Mouse (Mus musculus) MEL (cell line): Measurements from ENCODE around the gene Vps26b. TPM values are rescaled to one million over a fixed set of nuclear protein-coding genes. Genes with fewer than 3 reads are reported as not detected.

ENCODE experiments used
- DNase-seq: peaks from one replicate; pipeline ENCODE4 v3.0.0; 2011; ENCODE audit warnings: low read depth, low spot score
- H3K27ac ChIP-seq: 2 replicates; pipeline ENCODE4 v1.5.1; 2012; ENCODE audit warnings: low read depth, mild to moderate bottlenecking, control low read depth, low read length, moderate library complexity; ENCODE audit not compliant: control insufficient read depth
- H3K27me3 ChIP-seq, 2 experiments: fragments of 150-350 bp in 1 of 2; sonication (generic) in 1 of 2; 2 replicates each; pipeline ENCODE4 v1.6.1; 2012; ENCODE audit warnings: low read length in 2 of 2, mild to moderate bottlenecking in 2 of 2, improper control_type of control experiment in 1 of 2, moderate library complexity in 1 of 2; ENCODE audit not compliant: insufficient read depth in 2 of 2, control insufficient read depth in 1 of 2
- H3K36me3 ChIP-seq, 2 experiments: 2 replicates each; pipeline ENCODE4 v1.6.1; 2012 to 2014; ENCODE audit warnings: low read length in 2 of 2, improper control_type of control experiment in 1 of 2, inconsistent platforms in 1 of 2, mild to moderate bottlenecking in 1 of 2; ENCODE audit not compliant: insufficient read depth in 2 of 2, control insufficient read depth in 1 of 2
- H3K4me1 ChIP-seq, 2 experiments: fragments of 150-350 bp in 1 of 2; sonication (generic) in 1 of 2; 2 replicates each; pipeline ENCODE4 v1.6.1; 2012; ENCODE audit warnings: low read length in 2 of 2, improper control_type of control experiment in 1 of 2, mild to moderate bottlenecking in 1 of 2; ENCODE audit not compliant: insufficient read depth in 2 of 2, control insufficient read depth in 1 of 2
- H3K4me3 ChIP-seq, 2 experiments: fragments of 150-350 bp in 1 of 2; sonication (generic) in 1 of 2; 2 replicates each; pipeline ENCODE4 v1.5.1; 2012; ENCODE audit warnings: low read depth in 2 of 2, low read length in 2 of 2, mild to moderate bottlenecking in 2 of 2, moderate library complexity in 2 of 2, control low read depth in 1 of 2, improper control_type of control experiment in 1 of 2; ENCODE audit not compliant: control insufficient read depth in 1 of 2, insufficient read depth in 1 of 2
- H3K79me2 ChIP-seq: 2 replicates; pipeline ENCODE4 v1.6.1; 2012; ENCODE audit warnings: mild to moderate bottlenecking, low read length, moderate library complexity; ENCODE audit not compliant: control insufficient read depth, poor library complexity, insufficient read depth
- H3K9ac ChIP-seq: 2 replicates; pipeline ENCODE4 v1.6.1; 2012; ENCODE audit warnings: low read depth, mild to moderate bottlenecking, control low read depth, low read length, moderate library complexity; ENCODE audit not compliant: control insufficient read depth, poor library complexity, severe bottlenecking
- H3K9me3 ChIP-seq: fragments of 150-350 bp; sonication (generic); replicated peaks from 2 replicates; pipeline ENCODE4 v1.6.1; 2012; ENCODE audit warnings: mild to moderate bottlenecking, low read length, improper control_type of control experiment, moderate library complexity; ENCODE audit not compliant: insufficient read depth
- BHLHE40 ChIP-seq: IDR thresholded peaks from 2 replicates; pipeline ENCODE4 v1.6.1; 2012; ENCODE audit warnings: low read depth, mild to moderate bottlenecking, inconsistent platforms, low read length, improper control_type of control experiment, borderline replicate concordance
- CHD1 ChIP-seq: IDR thresholded peaks from 2 replicates; pipeline ENCODE4 v1.6.1; 2012; ENCODE audit warnings: low read depth, mild to moderate bottlenecking, inconsistent platforms, low read length, improper control_type of control experiment
- CHD2 ChIP-seq: IDR thresholded peaks from 2 replicates; pipeline ENCODE4 v1.6.1; 2011; ENCODE audit warnings: low read length, improper control_type of control experiment
- CTCF ChIP-seq, 3 experiments: IDR thresholded peaks in 2 of 3; conservative IDR thresholded peaks in 1 of 3; 2 replicates each; pipeline ENCODE4 v1.5.1; 2011 to 2012; ENCODE audit warnings: low read length in 3 of 3, low read depth in 2 of 3, mild to moderate bottlenecking in 2 of 3, improper control_type of control experiment in 1 of 3, inconsistent platforms in 1 of 3, mixed read lengths in 1 of 3, moderate library complexity in 1 of 3; ENCODE audit not compliant: control insufficient read depth in 1 of 3, insufficient read depth in 1 of 3, poor library complexity in 1 of 3, severe bottlenecking in 1 of 3
- E2F4 ChIP-seq: IDR thresholded peaks from 2 replicates; pipeline ENCODE4 v1.6.1; 2011; ENCODE audit warnings: low read depth, low read length, improper control_type of control experiment, borderline replicate concordance
- ELF1 ChIP-seq: IDR thresholded peaks from 2 replicates; pipeline ENCODE4 v1.6.1; 2014; ENCODE audit warnings: low read depth, mild to moderate bottlenecking, inconsistent platforms, low read length, improper control_type of control experiment, moderate library complexity
- EP300 ChIP-seq, 2 experiments: IDR thresholded peaks; 2 replicates each; pipeline ENCODE4 v1.6.1; 2011; ENCODE audit warnings: improper control_type of control experiment in 2 of 2, low read length in 2 of 2, low read depth in 1 of 2, mild to moderate bottlenecking in 1 of 2
- ETS1 ChIP-seq: IDR thresholded peaks from 2 replicates; pipeline ENCODE4 v1.6.1; 2012; ENCODE audit warnings: low read depth, mild to moderate bottlenecking, inconsistent platforms, low read length, improper control_type of control experiment, moderate library complexity
- GATA1 ChIP-seq: IDR thresholded peaks from 2 replicates; pipeline ENCODE4 v1.6.1; 2011; ENCODE audit warnings: low read depth, low read length, improper control_type of control experiment
- HCFC1 ChIP-seq: IDR thresholded peaks from 2 replicates; pipeline ENCODE4 v1.6.1; 2012; ENCODE audit warnings: low read depth, mild to moderate bottlenecking, inconsistent platforms, low read length, improper control_type of control experiment, moderate library complexity
- JUND ChIP-seq: IDR thresholded peaks from 2 replicates; pipeline ENCODE4 v1.6.1; 2011; ENCODE audit warnings: low read depth, mild to moderate bottlenecking, improper control_type of control experiment, low read length
- KAT2A ChIP-seq: conservative IDR thresholded peaks from 2 replicates; pipeline ENCODE4 v1.6.1; 2012; ENCODE audit warnings: low read depth, low read length, improper control_type of control experiment, inconsistent platforms
- MAFK ChIP-seq: IDR thresholded peaks from 2 replicates; pipeline ENCODE4 v1.6.1; 2011; ENCODE audit warnings: low read depth, mild to moderate bottlenecking, low read length, improper control_type of control experiment, borderline replicate concordance
- MAX ChIP-seq: IDR thresholded peaks from 2 replicates; pipeline ENCODE4 v1.6.1; 2011; ENCODE audit warnings: low read length, improper control_type of control experiment
- MAZ ChIP-seq: IDR thresholded peaks from 2 replicates; pipeline ENCODE4 v1.6.1; 2012; ENCODE audit warnings: low read depth, mild to moderate bottlenecking, inconsistent platforms, low read length, improper control_type of control experiment
- MYB ChIP-seq: IDR thresholded peaks from 2 replicates; pipeline ENCODE4 v1.6.1; 2011; ENCODE audit warnings: mild to moderate bottlenecking, low read depth, low read length, improper control_type of control experiment
- RCOR1 ChIP-seq: IDR thresholded peaks from 2 replicates; pipeline ENCODE4 v1.6.1; 2012; ENCODE audit warnings: low read depth, mild to moderate bottlenecking, inconsistent platforms, low read length, improper control_type of control experiment
- SIN3A ChIP-seq: IDR thresholded peaks from 2 replicates; pipeline ENCODE4 v1.6.1; 2012; ENCODE audit warnings: low read length, improper control_type of control experiment, inconsistent platforms
- TCF12 ChIP-seq: IDR thresholded peaks from 2 replicates; pipeline ENCODE4 v1.6.1; 2014; ENCODE audit warnings: low read depth, mild to moderate bottlenecking, inconsistent platforms, low read length, improper control_type of control experiment, moderate library complexity
- USF1 ChIP-seq: IDR thresholded peaks from 2 replicates; pipeline ENCODE4 v1.6.1; 2014; ENCODE audit warnings: low read depth, mild to moderate bottlenecking, inconsistent platforms, low read length, improper control_type of control experiment, moderate library complexity
- USF2 ChIP-seq, 2 experiments: IDR thresholded peaks; 2 replicates each; pipeline ENCODE4 v1.6.1; 2011 to 2012; ENCODE audit warnings: improper control_type of control experiment in 2 of 2, low read length in 2 of 2, borderline replicate concordance in 1 of 2, inconsistent platforms in 1 of 2, low read depth in 1 of 2, mild to moderate bottlenecking in 1 of 2; ENCODE audit not compliant: insufficient read depth in 1 of 2
- ZC3H11A ChIP-seq: IDR thresholded peaks from 2 replicates; pipeline ENCODE4 v1.6.1; 2012; ENCODE audit warnings: low read depth, mild to moderate bottlenecking, inconsistent platforms, low read length, improper control_type of control experiment
- ZKSCAN1 ChIP-seq: IDR thresholded peaks from 2 replicates; pipeline ENCODE4 v1.6.1; 2012; ENCODE audit warnings: low read depth, mild to moderate bottlenecking, inconsistent platforms, low read length, improper control_type of control experiment, moderate library complexity
- ZMIZ1 ChIP-seq: IDR thresholded peaks from 2 replicates; pipeline ENCODE4 v1.6.1; 2012; ENCODE audit warnings: low read depth, mild to moderate bottlenecking, inconsistent platforms, low read length, improper control_type of control experiment, moderate library complexity
- polyA plus RNA-seq, 2 experiments: library from polyadenylated mRNA; stranded (reverse) in 1 of 2; unstranded in 1 of 2; fragments of >175 nt in 1 of 2; fragments of >200 nt in 1 of 2; gene quantifications; 2 replicates each; pipeline versions ENCODE4 v1.2.1 to v1.2.4; 2012; ENCODE audit warnings: low replicate concordance in 2 of 2, low read depth in 1 of 2; ENCODE audit not compliant: insufficient read length in 2 of 2, insufficient read depth in 1 of 2, missing spikeins in 1 of 2
- total RNA-seq: library from RNA; depleted of rRNA; stranded (reverse); fragments of 300-350 nt; gene quantifications from 2 replicates; pipeline ENCODE4 v1.2.3, GENCODE M21; 2012

Vps26b gene
- total and polyA plus RNA-seq, 3 experiments = 36.1 to 36.4 TPM; not detected in 1

GRCm38 (mm10) chr9:26990181-26990580, 39.7 kb downstream of the Vps26b start:
- Histone ChIP-seq H3K4me1 (peaks cover 7 to 9% of the 10 kb centered on the region in 2 experiments), H3K9ac (no peak overlapping the region), H3K4me3 (no peak overlapping the region), H3K27me3 (no peaks in the 10 kb centered on the region), H3K9me3 (no peaks in the 10 kb centered on the region), H3K79me2 (no peaks in the 10 kb centered on the region; the same call in 1 of the 2 replicates), H3K36me3 (peaks cover under 1 to 9% of the 10 kb centered on the region in 2 experiments), H3K27ac (no peak overlapping the region)
- TF ChIP-seq BHLHE40 (no peak), ELF1 (no peak), SIN3A (no peak), USF2 (IDR thresholded peaks at IDR 0.05; ENCODE audit: borderline replicate concordance in 1 of 2, insufficient read depth in 1 of 2, low read depth in 1 of 2, low read length in 2 of 2) (no peak), CTCF (IDR thresholded peaks at IDR 0.05 in 2 of 3, conservative IDR thresholded peaks at IDR 0.05 in 1 of 3; ENCODE audit: control insufficient read depth in 1 of 3, insufficient read depth in 1 of 3, low read depth in 2 of 3, low read length in 3 of 3, poor library complexity in 1 of 3, severe bottlenecking in 1 of 3) (no peak), ZKSCAN1 (no peak), E2F4 (no peak), MAZ (no peak), RCOR1 (no peak), MAFK (no peak), USF1 (no peak), MAX (no peak), GATA1 (no peak), JUND (no peak), TCF12 (no peak), CHD2 (no peak), EP300 (IDR thresholded peaks at IDR 0.05; ENCODE audit: low read depth in 1 of 2, low read length in 2 of 2) (no peak), CHD1 (no peak), ZMIZ1 (no peak), KAT2A (no peak)
- DNase-seq = no peak

- peaks cover 4 to 16% of the 10 kb centered on the region in 2 experiments for H3K36me3 ChIP-seq
- H3K27ac ChIP-seq = no peak overlapping the region
- peaks cover 7 to 13% of the 10 kb centered on the region in 2 experiments for H3K4me1 ChIP-seq
- H3K27me3 ChIP-seq = no peaks in the 10 kb centered on the region
- H3K4me3 ChIP-seq = no peak overlapping the region
- H3K9me3 ChIP-seq = no peaks in the 10 kb centered on the region
- H3K79me2 ChIP-seq = no peaks in the 10 kb centered on the region
- H3K9ac ChIP-seq = no peak overlapping the region
- TF ChIP-seq TCF12 = peak; percentile 47; the same call in 1 of the 2 replicates
- TF ChIP-seq ETS1 = no peak
- TF ChIP-seq HCFC1 = no peak
- no peak for TF ChIP-seq JUND
- no peak for TF ChIP-seq ZC3H11A
- peak; percentile 66; the same call in 1 of the 2 replicates for TF ChIP-seq GATA1
- TF ChIP-seq EP300 (IDR thresholded peaks at IDR 0.05; ENCODE audit: low read depth in 1 of 2, low read length in 2 of 2) = peak; percentile 45 to 60; a peak in 2 of 4 replicates
- no peak for TF ChIP-seq RCOR1
- no peak for TF ChIP-seq MYB
- TF ChIP-seq, all 39 proteins: peak for 3
- peak; percentile 16 for DNase-seq
Observed at GRCm38 (mm10) chr9:26985668-26986277, 44.1 kb downstream of the Vps26b start.
